19 mouse cellular contexts compared by ENCODE assay signal in the genomic region with DNA sequence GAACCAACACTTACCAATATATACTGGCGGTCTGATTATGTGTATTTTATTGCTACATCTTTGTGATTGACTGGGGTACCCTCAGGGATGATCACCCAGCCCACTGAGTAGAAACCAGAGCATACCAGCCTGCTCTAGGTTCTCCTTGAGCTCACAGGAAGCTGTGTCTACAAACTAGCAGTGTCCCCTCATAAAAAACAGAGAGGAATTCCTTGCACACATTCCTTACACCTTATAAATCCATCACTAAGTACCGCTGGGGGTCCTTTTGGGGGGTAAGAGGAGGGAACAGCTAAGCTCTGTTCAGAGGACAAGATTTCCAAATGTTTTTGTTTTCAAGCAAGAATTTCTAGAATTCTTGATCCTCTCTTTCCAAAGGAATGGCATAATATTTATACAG. TPM values are rescaled to one million over a fixed set of nuclear protein-coding genes. Genes with fewer than 3 reads are reported as not detected.
DNase-seq lines count a peak whose midpoint lies in the region; ATAC-seq and TF ChIP-seq lines count a peak whose summit lies in the region.
"Had no signal": no experiment of that assay in that cellular context is flagged by ENCODE, and none has a peak within 500 bp of the region (broad histone marks: within the 10 kb centered on the region; RNA-seq: fewer than 3 reads in every experiment).

No protein-coding gene starts in this region.

- TF ChIP-seq EP300 in stomach, postnatal 0 days (optimal IDR thresholded peaks at IDR 0.05), result no peak

- peak overlapping the region; percentile 59; the same call in 1 of the 2 replicates for H3K27ac ChIP-seq in kidney, embryonic 14.5 days (ENCODE audit: low read depth, low read length)
- peak overlapping the region; percentile 53 for H3K27ac ChIP-seq in limb, embryonic 12.5 days
- 0 out of 2 replicates have a peak overlapping the region, but pooled peaks have one; percentile 35 for H3K27ac ChIP-seq in stomach, postnatal 0 days (replicated peaks)
- H3K27ac ChIP-seq: heart, embryonic 10.5 days; hindbrain, embryonic 13.5 days; left cerebral cortex, adult 2 months had no signal

- DNase-seq in kidney, postnatal 14 days, result no peak
- peak; percentile 26 for DNase-seq in lung, postnatal 10 days
- DNase-seq in lung, postnatal 36 days, result no peak
- no peak for DNase-seq in stomach, postnatal 0 days (ENCODE audit: low spot score)
- DNase-seq in gastrocnemius, postnatal 25 days, result no peak
- DNase-seq in retina, embryonic 14.5 days (ENCODE audit: low spot score), result no peak
- DNase-seq: cerebellum, postnatal 14 days; kidney, adult 18-20 months; lung, adult 2 months; right cerebral cortex, postnatal 4 days; thymus, adult 18-20 months had no signal

- no peaks in the 10 kb centered on the region for H3K36me3 ChIP-seq in kidney, embryonic 14.5 days (ENCODE audit: control insufficient read depth, insufficient read depth, low read length)
- H3K36me3 ChIP-seq in limb, embryonic 12.5 days, result no peaks in the 10 kb centered on the region
- H3K36me3 ChIP-seq in stomach, postnatal 0 days (ENCODE audit: control insufficient read depth, insufficient read depth, low read length), result no peaks in the 10 kb centered on the region
- H3K36me3 ChIP-seq: heart, embryonic 10.5 days; hindbrain, embryonic 13.5 days had no signal

- no peak for TF ChIP-seq CTCF in stomach, postnatal 0 days (IDR thresholded peaks at IDR 0.05; ENCODE audit: low read depth)

- H3K9ac ChIP-seq in kidney, embryonic 14.5 days (ENCODE audit: low read depth, low read length), result no peak overlapping the region
- no peak overlapping the region for H3K9ac ChIP-seq in limb, embryonic 12.5 days (replicated peaks)
- H3K9ac ChIP-seq in stomach, postnatal 0 days (ENCODE audit: low read length), result no peak overlapping the region
- H3K9ac ChIP-seq: hindbrain, embryonic 13.5 days had no signal

- 0 out of 2 replicates have a peak, but pooled peaks have one; percentile 60 for ATAC-seq in kidney, embryonic 14.5 days (ENCODE audit: low FRiP score, low TSS enrichment)
- ATAC-seq in limb, embryonic 12.5 days (ENCODE audit: insufficient number of reproducible peaks, insufficient read depth, low FRiP score, low TSS enrichment, low read depth), result peak; percentile 78
- no peak for ATAC-seq in stomach, postnatal 0 days (ENCODE audit: low FRiP score, low TSS enrichment)
- ATAC-seq: forebrain, embryonic 14.5 days had no signal

- 62% methylated on average over 2 of the region's 2 CpGs for WGBS in kidney, embryonic 14.5 days
- 15% methylated on average over 2 of the region's 2 CpGs for WGBS in limb, embryonic 12.5 days
- WGBS in stomach, postnatal 0 days, result 64% methylated on average over 2 of the region's 2 CpGs

- H3K4me1 ChIP-seq in kidney, embryonic 14.5 days (ENCODE audit: control insufficient read depth, insufficient read depth, low read length), result no peaks in the 10 kb centered on the region
- H3K4me1 ChIP-seq in limb, embryonic 12.5 days (replicated peaks), result peaks cover 18% of the 10 kb centered on the region
- H3K4me1 ChIP-seq in stomach, postnatal 0 days (replicated peaks; ENCODE audit: control insufficient read depth, insufficient read depth), result no peaks in the 10 kb centered on the region
- H3K4me1 ChIP-seq: heart, embryonic 10.5 days; hindbrain, embryonic 13.5 days had no signal

- no peaks in the 10 kb centered on the region for H3K9me3 ChIP-seq in kidney, embryonic 14.5 days (ENCODE audit: control insufficient read depth, low read length)
- H3K9me3 ChIP-seq in limb, embryonic 12.5 days, result no peaks in the 10 kb centered on the region
- no peaks in the 10 kb centered on the region for H3K9me3 ChIP-seq in stomach, postnatal 0 days (ENCODE audit: control insufficient read depth, low read length)
- H3K9me3 ChIP-seq: heart, embryonic 10.5 days; hindbrain, embryonic 13.5 days had no signal

- H3K4me3 ChIP-seq in kidney, embryonic 14.5 days (ENCODE audit: low read length), result no peak overlapping the region
- H3K4me3 ChIP-seq in limb, embryonic 12.5 days (replicated peaks), result no peak overlapping the region
- no peak overlapping the region for H3K4me3 ChIP-seq in stomach, postnatal 0 days (ENCODE audit: low read depth, low read length)
- H3K4me3 ChIP-seq: erythroblast, embryonic 14.5 days; heart, embryonic 10.5 days; hindbrain, embryonic 13.5 days; left cerebral cortex, adult 2 months had no signal

- no peak overlapping the region for H3K4me2 ChIP-seq in kidney, embryonic 14.5 days (replicated peaks; ENCODE audit: low read depth, low read length)
- 0 out of 2 replicates have a peak overlapping the region, but pooled peaks have one; percentile 1 for H3K4me2 ChIP-seq in limb, embryonic 12.5 days
- H3K4me2 ChIP-seq in stomach, postnatal 0 days (replicated peaks; ENCODE audit: low read depth), result no peak overlapping the region
- H3K4me2 ChIP-seq: hindbrain, embryonic 13.5 days; midbrain, embryonic 11.5 days had no signal

- H3K27me3 ChIP-seq in kidney, embryonic 14.5 days (ENCODE audit: control insufficient read depth, insufficient read depth, low read length), result no peaks in the 10 kb centered on the region
- no peaks in the 10 kb centered on the region for H3K27me3 ChIP-seq in limb, embryonic 12.5 days
- H3K27me3 ChIP-seq in stomach, postnatal 0 days (ENCODE audit: control insufficient read depth, insufficient read depth, low read length), result no peaks in the 10 kb centered on the region
- H3K27me3 ChIP-seq: hindbrain, embryonic 13.5 days had no signal

RNA-seq across cellular contexts. Expression of a gene that starts 36.7 kb away (rescaled TPM):
- 2.4 and 4.2 TPM in 2 replicates for polyA plus RNA-seq in kidney, embryonic 14.5 days (2014; fragmentation: Nextera tagmentation; extraction: Ambion mirVana)
- 3.9 and 4.6 TPM in 2 replicates for polyA plus RNA-seq in limb, embryonic 12.5 days (2016; fragmentation: Nextera tagmentation; extraction: Ambion mirVana)
- polyA plus RNA-seq in stomach, postnatal 0 days (2015; fragmentation: Nextera tagmentation; extraction: Ambion mirVana), result 2.4 and 2.6 TPM in 2 replicates
- 10 to 100 TPM in 1 of 2 experiments, 1 to 10 TPM in 1; 8.2 to 11.9 TPM for total RNA-seq in gastrocnemius, postnatal 25 days (2021)
